Mouse (Mus musculus) cerebellum, adult 8-10 months (tissue): ENCODE results near the gene Shisa4.

Experiments
- DNase-seq: peaks from one replicate; pipeline ENCODE4 v3.0.0; 2022

The Shisa4 gene

DNA sequence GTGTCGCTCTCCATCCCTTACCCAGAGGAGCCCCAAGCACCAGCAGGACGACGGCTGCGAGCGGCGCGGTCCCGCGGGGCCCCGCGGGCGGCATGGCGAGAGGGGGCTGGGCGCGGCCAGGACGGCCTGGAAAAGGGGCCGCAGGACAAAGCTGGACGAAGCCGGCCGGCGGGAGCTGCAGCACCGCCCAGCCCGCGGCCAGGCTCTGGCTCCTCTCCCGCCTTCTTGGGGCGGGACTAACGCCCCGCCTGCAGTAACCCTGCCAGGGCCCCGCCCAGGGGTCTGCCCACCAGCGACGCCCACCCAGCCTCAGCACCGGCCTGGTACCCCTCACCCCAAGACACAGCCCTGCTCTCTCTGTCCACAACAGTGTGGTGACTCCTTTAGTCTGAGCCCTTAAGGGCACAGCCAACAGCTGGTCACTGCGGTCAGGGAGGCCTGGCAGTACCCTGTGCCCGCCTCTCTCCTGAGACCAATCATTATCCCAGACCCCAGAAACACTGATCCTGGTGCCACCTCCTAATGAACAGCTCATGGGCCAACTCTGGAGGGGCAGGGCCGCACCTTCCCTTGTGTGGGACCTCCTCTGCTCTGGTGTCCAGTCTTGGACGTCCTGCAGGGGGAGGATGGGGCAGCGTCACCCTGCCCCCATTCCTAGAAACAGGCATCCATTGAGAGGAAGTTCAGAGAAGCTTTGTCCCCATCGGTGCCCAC, at the start of gene Shisa4:
Gene Shisa4 (minus strand): TSS at position 370 of the 714 bp plus-strand sequence.
- DNase-seq: peak; percentile 73

GRCm38 (mm10) chr1:135422772-135423171, 47.7 kb upstream of the Shisa4 start:
- no peak for DNase-seq

GRCm38 (mm10) chr1:135413996-135414395, 39.0 kb upstream of the Shisa4 start:
- no peak for DNase-seq

- no peak for DNase-seq
Observed at GRCm38 (mm10) chr1:135412130-135412529, 37.1 kb upstream of the Shisa4 start.

GRCm38 (mm10) chr1:135410967-135411366, 35.9 kb upstream of the Shisa4 start:
- no peak for DNase-seq

DNA sequence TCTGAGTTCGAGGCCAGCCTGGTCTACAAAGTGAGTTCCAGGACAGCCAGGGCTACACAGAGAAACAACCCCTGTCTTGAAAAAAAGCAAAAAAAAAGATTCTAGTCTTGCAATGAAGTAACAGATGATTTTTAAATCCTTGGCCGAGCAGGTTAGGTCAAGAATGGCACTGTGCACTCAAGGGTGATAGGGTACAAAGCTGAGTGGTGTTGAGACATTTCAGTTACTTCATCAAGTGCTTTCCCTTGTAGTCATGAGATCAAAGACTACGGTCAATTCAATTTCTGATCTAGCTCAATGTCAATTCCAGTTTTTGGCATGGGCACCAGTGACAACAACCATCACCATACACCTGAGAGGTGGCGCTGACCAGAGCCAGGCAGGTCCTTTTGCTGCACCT, 33.9 kb upstream of the Shisa4 start:
- no peak for DNase-seq

DNA sequence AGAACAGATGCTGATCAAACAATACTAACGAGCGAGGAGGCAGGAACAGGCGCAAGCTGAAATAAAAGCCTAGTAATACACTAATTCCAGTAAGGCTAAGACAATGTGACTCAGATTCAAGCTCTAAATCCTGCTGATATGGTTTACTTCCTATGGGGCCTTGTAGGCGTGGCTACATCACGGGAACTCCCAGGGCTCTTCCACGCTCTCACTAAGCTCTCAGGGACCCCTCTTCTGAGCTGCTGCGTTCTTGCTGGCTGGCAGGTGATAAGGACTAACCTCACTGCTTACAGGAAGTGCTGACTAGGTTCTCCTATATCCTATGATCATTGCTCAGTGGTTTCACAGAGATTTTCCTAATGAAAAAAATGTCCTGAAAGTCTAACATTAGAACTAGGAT, 30.3 kb upstream of the Shisa4 start:
- DNase-seq: no peak

DNA sequence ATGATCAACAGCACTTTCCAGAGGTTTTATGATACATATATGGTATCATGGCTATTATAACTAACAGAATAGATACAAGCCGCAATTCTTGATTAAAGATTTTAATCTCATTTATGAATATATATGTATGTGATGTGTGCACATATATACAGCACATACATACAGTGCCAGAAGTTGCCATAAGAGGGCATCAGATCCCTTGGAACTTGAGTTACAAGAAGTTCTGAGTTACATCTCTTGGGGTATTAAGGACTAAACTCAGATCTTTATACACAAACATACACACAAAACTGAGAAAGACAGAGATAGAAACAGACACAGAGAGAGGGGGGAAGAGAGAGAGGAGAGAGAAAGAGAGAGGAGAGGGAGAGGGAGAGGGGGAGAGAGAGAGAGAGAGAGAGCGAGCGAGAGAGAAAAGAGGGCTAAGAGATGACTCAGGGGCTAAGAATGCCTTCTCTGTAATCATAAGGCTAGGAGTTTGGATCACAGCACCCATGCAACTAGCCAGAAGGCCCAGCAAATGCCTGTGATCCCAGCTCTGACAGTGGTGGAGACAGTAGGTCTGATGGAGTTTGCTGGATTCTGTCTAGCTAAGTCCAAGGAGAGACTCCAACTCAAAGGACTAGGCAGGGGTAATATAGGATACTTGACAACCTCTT, 26.5 kb upstream of the Shisa4 start:
- no peak for DNase-seq

GRCm38 (mm10) chr1:135399466-135399865, 24.4 kb upstream of the Shisa4 start:
- no peak for DNase-seq

- DNase-seq: no peak
Observed at GRCm38 (mm10) chr1:135385161-135385560, 10.1 kb upstream of the Shisa4 start.

GRCm38 (mm10) chr1:135384171-135384570, 9.1 kb upstream of the Shisa4 start:
- DNase-seq: no peak

DNA sequence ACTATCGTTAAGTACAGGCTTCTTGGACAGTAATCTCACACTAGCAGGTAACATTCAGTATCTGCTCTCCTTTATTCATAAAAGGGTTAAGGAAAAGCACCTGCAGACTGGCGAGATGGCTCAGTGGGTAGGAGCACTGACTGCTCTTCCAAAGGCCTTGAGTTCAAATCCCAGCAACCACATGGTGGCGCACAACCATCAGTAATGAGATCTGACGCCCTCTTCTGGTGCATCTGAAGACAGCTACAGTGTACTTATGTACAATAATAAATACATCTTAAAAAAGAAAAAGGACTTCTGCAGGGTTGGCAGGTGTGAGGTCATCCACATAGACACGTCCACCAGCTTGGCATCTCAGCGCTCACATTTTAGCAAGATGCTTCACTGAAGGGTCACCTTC, 6.5 kb upstream of the Shisa4 start:
- peak; percentile 17 for DNase-seq

GRCm38 (mm10) chr1:135380071-135380991, 5.3 kb upstream of the Shisa4 start:
- DNase-seq: peak; percentile 41

DNA sequence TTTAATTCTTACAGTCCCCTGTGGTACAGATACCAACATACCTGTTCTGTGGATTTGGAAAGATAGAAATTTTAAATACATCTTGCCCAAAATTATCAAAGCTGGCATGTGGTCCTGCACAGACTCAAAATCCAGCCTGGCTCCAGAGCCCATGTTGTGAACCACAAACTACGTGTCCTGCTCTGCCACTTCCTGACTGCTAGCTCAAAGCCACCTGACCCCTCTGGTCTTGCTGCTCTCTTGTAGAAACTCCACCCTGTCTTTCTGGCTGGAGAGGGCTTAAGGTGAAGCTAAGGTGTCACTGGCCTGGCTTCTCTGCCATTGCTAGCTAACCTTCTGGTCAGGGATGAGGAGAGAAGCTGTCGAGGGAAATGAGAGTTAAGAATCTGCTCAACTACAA, 4.0 kb upstream of the Shisa4 start:
- no peak for DNase-seq

DNA sequence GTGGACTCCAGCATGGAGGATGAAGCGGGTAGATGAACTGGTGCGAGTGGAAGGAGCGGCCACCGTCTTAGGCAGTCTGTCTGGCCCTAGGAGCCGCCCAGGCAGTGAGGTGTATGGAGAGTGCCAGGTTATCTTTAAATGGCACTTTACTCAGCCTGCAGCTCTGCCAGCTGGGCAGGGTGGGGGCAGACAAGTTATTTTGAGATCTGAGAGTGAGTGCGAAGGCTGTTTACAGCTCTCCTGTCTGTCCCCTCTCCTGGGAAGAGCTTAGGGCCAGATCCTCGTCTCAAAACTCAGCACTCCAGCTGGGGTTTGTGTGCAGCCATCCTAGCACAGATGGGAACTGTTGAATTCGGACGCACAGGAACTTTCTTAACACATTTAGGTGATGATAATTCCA, 3.5 kb upstream of the Shisa4 start:
- peak; percentile 16 for DNase-seq

DNA sequence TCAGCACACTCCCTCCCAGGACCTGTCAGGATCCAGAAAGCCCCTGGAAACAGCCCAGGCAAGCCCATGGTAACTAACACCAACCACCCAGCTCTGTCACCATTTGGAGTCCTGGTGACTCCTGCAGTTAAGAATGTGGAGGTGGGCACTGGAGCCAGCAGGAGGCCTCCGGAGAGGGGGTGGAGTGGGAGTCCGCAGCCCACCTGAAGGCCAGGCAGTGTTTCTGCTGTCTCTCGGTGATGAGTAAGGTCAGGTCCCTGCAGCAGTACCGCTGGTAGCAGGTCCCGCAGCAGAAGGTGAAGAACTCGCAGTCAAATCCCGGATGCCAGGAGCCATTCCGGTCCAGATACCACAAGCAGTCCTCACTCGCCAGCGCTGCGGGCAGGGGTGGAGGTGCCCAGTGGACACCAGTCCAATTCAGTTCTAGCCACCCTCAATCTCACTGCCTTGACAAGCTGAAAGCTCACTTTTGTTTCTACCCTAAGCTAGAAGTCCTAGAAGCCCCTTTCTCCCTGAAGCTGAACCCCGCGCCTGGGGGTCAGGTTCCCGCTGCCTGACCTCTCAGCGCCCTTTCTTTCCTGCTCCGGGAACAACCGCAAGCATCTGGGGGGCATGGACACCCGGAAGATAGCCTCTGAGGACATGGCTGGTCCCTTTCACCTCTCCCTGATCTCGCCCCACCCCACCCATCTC, 716 bp downstream of the Shisa4 start:
- DNase-seq: peak; percentile 55

GRCm38 (mm10) chr1:135373171-135373677, 1.8 kb downstream of the Shisa4 start:
- no peak for DNase-seq

GRCm38 (mm10) chr1:135369415-135369814, 5.6 kb downstream of the Shisa4 start:
- DNase-seq: no peak

- peak; percentile 55 for DNase-seq
Observed at GRCm38 (mm10) chr1:135368982-135369381, 6.1 kb downstream of the Shisa4 start.

GRCm38 (mm10) chr1:135368245-135368644, 6.8 kb downstream of the Shisa4 start:
- DNase-seq: peak; percentile 90

GRCm38 (mm10) chr1:135367595-135367994, 7.4 kb downstream of the Shisa4 start:
- DNase-seq: peak; percentile 18

DNA sequence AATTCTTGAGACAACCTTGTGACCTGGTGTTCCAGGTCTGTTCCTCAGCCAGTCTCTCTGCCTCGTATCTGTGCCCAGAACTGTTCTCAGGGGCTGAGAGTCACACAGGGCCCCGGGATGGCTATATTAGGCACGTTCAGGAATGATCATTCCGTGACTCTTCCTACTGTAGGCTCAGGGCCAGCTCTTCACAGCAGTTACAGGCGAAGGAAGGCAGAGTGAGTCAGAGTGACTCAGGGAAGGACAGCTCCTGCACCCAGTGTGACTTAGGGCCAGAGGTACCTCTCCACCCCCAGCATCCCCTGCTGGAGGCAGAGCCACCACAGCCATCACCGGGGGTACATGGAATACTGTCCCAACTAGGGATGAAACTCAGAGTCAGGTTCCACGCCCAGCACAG, 8.0 kb downstream of the Shisa4 start:
- no peak for DNase-seq

DNA sequence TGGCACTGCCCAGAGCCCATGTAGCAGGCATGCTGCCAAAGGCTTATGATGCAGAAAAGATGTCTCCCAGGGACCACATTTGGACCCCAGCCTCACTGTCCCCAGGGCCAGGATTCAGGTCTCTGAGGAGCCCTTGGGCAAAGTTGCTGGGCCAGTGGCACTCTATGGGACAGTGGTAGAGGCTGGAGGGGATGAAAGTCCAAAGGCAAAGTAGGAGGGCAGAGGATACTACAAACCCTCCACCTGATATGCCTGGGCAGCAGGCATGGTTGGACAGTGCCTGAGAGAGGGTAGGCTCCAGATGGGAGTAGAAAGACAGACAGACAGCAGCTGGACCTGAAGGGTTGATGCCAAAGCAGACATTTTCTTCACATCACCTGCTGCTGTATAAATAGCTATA, 8.7 kb downstream of the Shisa4 start:
- no peak for DNase-seq
